Mouse (Mus musculus): ENCODE results near the gene Spata18. TPM values are rescaled to one million over a fixed set of nuclear protein-coding genes. Genes with fewer than 3 reads are reported as not detected.

The Spata18 gene
- polyA plus RNA-seq, 1 experiment: not detected

GRCm38 (mm10) chr5:73642091-73642490 lies 9.1 kb upstream of the Spata18 start:
- H3K9me3 ChIP-seq (ENCODE audit: control insufficient read depth, low read length): no peaks in the 10 kb centered on the region; the same call in 1 of the 2 replicates
- no peak overlapping the region for H3K4me3 ChIP-seq (replicated peaks)
- H3K27me3 ChIP-seq (ENCODE audit: control insufficient read depth): peaks cover 19% of the 10 kb centered on the region
- TF ChIP-seq GATA1 (IDR thresholded peaks at IDR 0.05; ENCODE audit: low read length) (no peak), TAL1 (IDR thresholded peaks at IDR 0.05; ENCODE audit: low read length) (no peak)
- peaks cover under 1% of the 10 kb centered on the region for H3K4me1 ChIP-seq (ENCODE audit: control insufficient read depth)
- H3K36me3 ChIP-seq (ENCODE audit: control insufficient read depth): no peaks in the 10 kb centered on the region

- Histone ChIP-seq H3K4me1 (ENCODE audit: control insufficient read depth) (peaks cover 8% of the 10 kb centered on the region), H3K9me3 (ENCODE audit: control insufficient read depth, low read length) (peaks cover 4% of the 10 kb centered on the region; the same call in 1 of the 2 replicates), H3K36me3 (ENCODE audit: control insufficient read depth) (no peaks in the 10 kb centered on the region), H3K4me3 (replicated peaks) (peak within 1 kb of the TSS; percentile 60), H3K27me3 (ENCODE audit: control insufficient read depth) (peaks cover 72% of the 10 kb centered on the region)
- TF ChIP-seq TAL1 (IDR thresholded peaks at IDR 0.05; ENCODE audit: low read length) (no peak), GATA1 (IDR thresholded peaks at IDR 0.05; ENCODE audit: low read length) (no peak)
Observed at GRCm38 (mm10) chr5:73647261-73647900, 3.8 kb upstream of the Spata18 start, which contains the start of gene Sgcb. Sgcb (minus strand) TSS chr5:73647790.

- Histone ChIP-seq H3K27me3 (ENCODE audit: control insufficient read depth) (peaks cover 95% of the 10 kb centered on the region), H3K4me3 (replicated peaks) (peak overlapping the region; percentile 12), H3K9me3 (ENCODE audit: control insufficient read depth, low read length) (peaks cover 4% of the 10 kb centered on the region; the same call in 1 of the 2 replicates), H3K36me3 (ENCODE audit: control insufficient read depth) (no peaks in the 10 kb centered on the region), H3K4me1 (ENCODE audit: control insufficient read depth) (peaks cover 8% of the 10 kb centered on the region)
- TF ChIP-seq TAL1 (IDR thresholded peaks at IDR 0.05; ENCODE audit: low read length) (no peak), GATA1 (IDR thresholded peaks at IDR 0.05; ENCODE audit: low read length) (no peak)
Observed at GRCm38 (mm10) chr5:73650365-73650964, 714 bp upstream of the Spata18 start.

- Histone ChIP-seq H3K27me3 (ENCODE audit: control insufficient read depth) (peaks cover 82% of the 10 kb centered on the region), H3K4me1 (ENCODE audit: control insufficient read depth) (peaks cover 8% of the 10 kb centered on the region), H3K9me3 (ENCODE audit: control insufficient read depth, low read length) (peaks cover 4% of the 10 kb centered on the region; the same call in 1 of the 2 replicates), H3K36me3 (ENCODE audit: control insufficient read depth) (no peaks in the 10 kb centered on the region), H3K4me3 (replicated peaks) (no peak overlapping the region)
- TF ChIP-seq GATA1 (IDR thresholded peaks at IDR 0.05; ENCODE audit: low read length): no peak
- no peak for TF ChIP-seq TAL1 (IDR thresholded peaks at IDR 0.05; ENCODE audit: low read length)
Observed at GRCm38 (mm10) chr5:73651855-73652201, 649 bp downstream of the Spata18 start.

GRCm38 (mm10) chr5:73666695-73667094 lies 15.5 kb downstream of the Spata18 start:
- no peaks in the 10 kb centered on the region for H3K9me3 ChIP-seq (ENCODE audit: control insufficient read depth, low read length)
- no peak overlapping the region for H3K4me3 ChIP-seq (replicated peaks)
- TF ChIP-seq TAL1 (IDR thresholded peaks at IDR 0.05; ENCODE audit: low read length) (no peak), GATA1 (IDR thresholded peaks at IDR 0.05; ENCODE audit: low read length) (no peak)
- no peaks in the 10 kb centered on the region for H3K4me1 ChIP-seq (ENCODE audit: control insufficient read depth)
- H3K36me3 ChIP-seq (ENCODE audit: control insufficient read depth): no peaks in the 10 kb centered on the region
- H3K27me3 ChIP-seq (ENCODE audit: control insufficient read depth): peaks cover 4% of the 10 kb centered on the region

GRCm38 (mm10) chr5:73667877-73668276 lies 16.7 kb downstream of the Spata18 start:
- Histone ChIP-seq H3K4me1 (ENCODE audit: control insufficient read depth) (no peaks in the 10 kb centered on the region), H3K4me3 (replicated peaks) (no peak overlapping the region), H3K9me3 (ENCODE audit: control insufficient read depth, low read length) (no peaks in the 10 kb centered on the region), H3K27me3 (ENCODE audit: control insufficient read depth) (peaks cover 4% of the 10 kb centered on the region), H3K36me3 (ENCODE audit: control insufficient read depth) (no peaks in the 10 kb centered on the region)
- TF ChIP-seq TAL1 (IDR thresholded peaks at IDR 0.05; ENCODE audit: low read length): no peak
- no peak for TF ChIP-seq GATA1 (IDR thresholded peaks at IDR 0.05; ENCODE audit: low read length)

GRCm38 (mm10) chr5:73669386-73669785 lies 18.2 kb downstream of the Spata18 start:
- TF ChIP-seq GATA1 (IDR thresholded peaks at IDR 0.05; ENCODE audit: low read length) (no peak), TAL1 (IDR thresholded peaks at IDR 0.05; ENCODE audit: low read length) (no peak)
- no peaks in the 10 kb centered on the region for H3K36me3 ChIP-seq (ENCODE audit: control insufficient read depth)
- H3K4me1 ChIP-seq (ENCODE audit: control insufficient read depth): no peaks in the 10 kb centered on the region
- H3K4me3 ChIP-seq (replicated peaks): no peak overlapping the region
- peaks cover 4% of the 10 kb centered on the region for H3K27me3 ChIP-seq (ENCODE audit: control insufficient read depth)
- no peaks in the 10 kb centered on the region for H3K9me3 ChIP-seq (ENCODE audit: control insufficient read depth, low read length)

GRCm38 (mm10) chr5:73675604-73676003 lies 24.4 kb downstream of the Spata18 start:
- H3K4me1 ChIP-seq (ENCODE audit: control insufficient read depth): no peaks in the 10 kb centered on the region
- no peaks in the 10 kb centered on the region for H3K27me3 ChIP-seq (ENCODE audit: control insufficient read depth)
- no peaks in the 10 kb centered on the region for H3K9me3 ChIP-seq (ENCODE audit: control insufficient read depth, low read length)
- no peaks in the 10 kb centered on the region for H3K36me3 ChIP-seq (ENCODE audit: control insufficient read depth)
- TF ChIP-seq TAL1 (IDR thresholded peaks at IDR 0.05; ENCODE audit: low read length) (no peak), GATA1 (IDR thresholded peaks at IDR 0.05; ENCODE audit: low read length) (no peak)
- no peak overlapping the region for H3K4me3 ChIP-seq (replicated peaks)

- TF ChIP-seq GATA1 (IDR thresholded peaks at IDR 0.05; ENCODE audit: low read length) (no peak), TAL1 (IDR thresholded peaks at IDR 0.05; ENCODE audit: low read length) (no peak)
- no peaks in the 10 kb centered on the region for H3K4me1 ChIP-seq (ENCODE audit: control insufficient read depth)
- no peaks in the 10 kb centered on the region for H3K9me3 ChIP-seq (ENCODE audit: control insufficient read depth, low read length)
- no peaks in the 10 kb centered on the region for H3K27me3 ChIP-seq (ENCODE audit: control insufficient read depth)
- H3K4me3 ChIP-seq (replicated peaks): no peak overlapping the region
- no peaks in the 10 kb centered on the region for H3K36me3 ChIP-seq (ENCODE audit: control insufficient read depth)
Observed at GRCm38 (mm10) chr5:73676626-73677025, 25.4 kb downstream of the Spata18 start.
